ENCODE assay signal across 15 mouse cellular contexts in genomic region chr5:102767058-102767444, GRCm38 (mm10).
DNase-seq lines count a peak whose midpoint lies in the region; ATAC-seq and TF ChIP-seq lines count a peak whose summit lies in the region.
"Had no signal": no experiment of that assay in that cellular context is flagged by ENCODE, and none has a peak within 500 bp of the region (broad histone marks: within the 10 kb centered on the region; RNA-seq: fewer than 3 reads in every experiment).

No protein-coding gene starts in this region.

- H3K4me1 ChIP-seq in heart, embryonic 15.5 days (replicated peaks), result peaks cover 21% of the 10 kb centered on the region
- peaks cover 24% of the 10 kb centered on the region for H3K4me1 ChIP-seq in kidney, adult 2 months (ENCODE audit: control insufficient read depth, insufficient read depth, low read length)
- peaks cover 23% of the 10 kb centered on the region for H3K4me1 ChIP-seq in kidney, embryonic 14.5 days (ENCODE audit: control insufficient read depth, insufficient read depth, low read length)
- H3K4me1 ChIP-seq: megakaryocyte, embryonic 14.5 days had no signal

- H3K27me3 ChIP-seq in heart, embryonic 15.5 days, result no peaks in the 10 kb centered on the region
- no peaks in the 10 kb centered on the region for H3K27me3 ChIP-seq in kidney, adult 2 months (replicated peaks; ENCODE audit: control insufficient read depth, insufficient read depth, low read length)
- H3K27me3 ChIP-seq in kidney, embryonic 14.5 days (ENCODE audit: control insufficient read depth, insufficient read depth, low read length), result no peaks in the 10 kb centered on the region
- H3K27me3 ChIP-seq: embryonic facial prominence, embryonic 15.5 days; megakaryocyte, embryonic 14.5 days; Patski had no signal

- peak overlapping the region; percentile 22 for H3K27ac ChIP-seq in heart, embryonic 15.5 days
- peak overlapping the region; percentile 95 for H3K27ac ChIP-seq in kidney, adult 2 months (ENCODE audit: insufficient read depth, low read depth, low read length)
- H3K27ac ChIP-seq in kidney, embryonic 14.5 days (ENCODE audit: low read depth, low read length), result peak overlapping the region; percentile 69; the same call in 1 of the 2 replicates
- H3K27ac ChIP-seq: embryonic facial prominence, embryonic 15.5 days had no signal

- TF ChIP-seq CTCF in kidney, adult 2 months (conservative IDR thresholded peaks at IDR 0.05; ENCODE audit: insufficient read depth, insufficient read length, low read depth, low read length), result no peak

- no peak for TF ChIP-seq POLR2A in kidney, adult 2 months (IDR thresholded peaks at IDR 0.05; ENCODE audit: low read depth, low read length)

- DNase-seq in heart, postnatal 4 days, result no peak
- peak; percentile 83 for DNase-seq in kidney, adult 2 months
- DNase-seq in kidney, postnatal 36 days, result peak; percentile 54 to 81
- no peak for DNase-seq in lung, postnatal 10 days
- no peak for DNase-seq in Muller cell, postnatal 12 days (ENCODE audit: inconsistent ontology term)
- DNase-seq in left cerebral cortex, adult 8-10 months (ENCODE audit: low spot score in 2 of 2), result no peak
- DNase-seq: gastrocnemius, postnatal 25 days had no signal

- no peak overlapping the region for H3K4me2 ChIP-seq in heart, embryonic 15.5 days
- H3K4me2 ChIP-seq in kidney, embryonic 14.5 days (replicated peaks; ENCODE audit: low read depth, low read length), result no peak overlapping the region
- H3K4me2 ChIP-seq: embryonic facial prominence, embryonic 15.5 days had no signal

- H3K36me3 ChIP-seq in heart, embryonic 15.5 days, result no peaks in the 10 kb centered on the region
- no peaks in the 10 kb centered on the region; the same call in 1 of the 2 replicates for H3K36me3 ChIP-seq in kidney, adult 2 months (ENCODE audit: control insufficient read depth, insufficient read depth, low read length)
- no peaks in the 10 kb centered on the region for H3K36me3 ChIP-seq in kidney, embryonic 14.5 days (ENCODE audit: control insufficient read depth, insufficient read depth, low read length)
- H3K36me3 ChIP-seq: embryonic facial prominence, embryonic 15.5 days had no signal

- ATAC-seq in heart, embryonic 15.5 days (replicated peaks; ENCODE audit: insufficient number of reproducible peaks, insufficient read depth, low FRiP score, low read depth), result no peak
- ATAC-seq in kidney, embryonic 14.5 days (ENCODE audit: low FRiP score, low TSS enrichment), result no peak
- ATAC-seq: forebrain, embryonic 16.5 days; liver, postnatal 0 days had no signal

- WGBS in heart, embryonic 15.5 days, result 65% methylated on average over 4 of the region's 4 CpGs
- WGBS in kidney, adult 2 months, result 20% methylated on average over 4 of the region's 4 CpGs
- 57% methylated on average over 4 of the region's 4 CpGs for whole genome bisulfite sequencing in kidney, embryonic 14.5 days

- H3K4me3 ChIP-seq in heart, embryonic 15.5 days, result no peak overlapping the region
- no peak overlapping the region for H3K4me3 ChIP-seq in kidney, adult 2 months (ENCODE audit: insufficient read depth, low read depth, low read length)
- H3K4me3 ChIP-seq in kidney, embryonic 14.5 days (ENCODE audit: low read length), result no peak overlapping the region
- H3K4me3 ChIP-seq: embryonic facial prominence, embryonic 15.5 days; megakaryocyte, embryonic 14.5 days; myocyte had no signal

- no peaks in the 10 kb centered on the region for H3K9me3 ChIP-seq in heart, embryonic 15.5 days (replicated peaks)
- H3K9me3 ChIP-seq in kidney, embryonic 14.5 days (ENCODE audit: control insufficient read depth, low read length), result no peaks in the 10 kb centered on the region; the same call in 1 of the 2 replicates
- H3K9me3 ChIP-seq: embryonic facial prominence, embryonic 15.5 days had no signal

- no peak overlapping the region for H3K9ac ChIP-seq in heart, embryonic 15.5 days
- H3K9ac ChIP-seq in kidney, embryonic 14.5 days (ENCODE audit: low read depth, low read length), result no peak overlapping the region
- H3K9ac ChIP-seq: embryonic facial prominence, embryonic 15.5 days; liver, postnatal 0 days had no signal

Comparison
In these comparisons a context has a peak if more than half of its experiments do, and no peak if none do; other contexts are left out.
1. H3K27ac ChIP-seq: peak in every context shown above with its lines; median percentile 95 in kidney, adult 2 months; 69 in kidney, embryonic 14.5 days; 22 in heart, embryonic 15.5 days.
2. DNase-seq: peak in kidney, adult 2 months (single experiment) and kidney, postnatal 36 days (2 of 2); none in heart, postnatal 4 days (single experiment), lung, postnatal 10 days (single experiment), Muller cell, postnatal 12 days (single experiment) and left cerebral cortex, adult 8-10 months (0 of 2).